In genomic region chr9:106716232-106716631, GRCm38 (mm10) we compare ENCODE assay signal across 27 mouse cellular contexts.
"Had no signal": no experiment of that assay in that cellular context is flagged by ENCODE, and none has a peak within 500 bp of the region (broad histone marks: within the 10 kb centered on the region; RNA-seq: fewer than 3 reads in every experiment).

No protein-coding gene starts in this region.

- H3K9me3 ChIP-seq: heart, embryonic 13.5 days; heart, embryonic 15.5 days; hindbrain, embryonic 13.5 days; hindbrain, embryonic 15.5 days; kidney, embryonic 15.5 days; limb, embryonic 13.5 days; limb, embryonic 15.5 days; liver, embryonic 12.5 days had no signal

- H3K4me2 ChIP-seq: heart, embryonic 11.5 days; heart, embryonic 13.5 days; heart, embryonic 15.5 days; hindbrain, embryonic 13.5 days; hindbrain, embryonic 15.5 days; kidney, embryonic 15.5 days; limb, embryonic 13.5 days; limb, embryonic 15.5 days; liver, embryonic 12.5 days had no signal

- ATAC-seq: hindbrain, postnatal 0 days; intestine, embryonic 16.5 days; liver, embryonic 12.5 days had no signal

- H3K4me1 ChIP-seq: heart, embryonic 13.5 days; heart, embryonic 15.5 days; hindbrain, embryonic 13.5 days; hindbrain, embryonic 15.5 days; kidney, embryonic 15.5 days; limb, embryonic 13.5 days; limb, embryonic 15.5 days; liver, embryonic 12.5 days had no signal

- H3K27ac ChIP-seq: heart, adult 2 months; heart, embryonic 13.5 days; heart, embryonic 15.5 days; hindbrain, embryonic 13.5 days; hindbrain, embryonic 15.5 days; hindbrain, postnatal 0 days; kidney, embryonic 15.5 days; kidney, postnatal 0 days; limb, embryonic 13.5 days; limb, embryonic 15.5 days; liver, embryonic 12.5 days; liver, embryonic 14.5 days had no signal

- H3K9ac ChIP-seq: heart, embryonic 13.5 days; heart, embryonic 15.5 days; hindbrain, embryonic 13.5 days; hindbrain, embryonic 15.5 days; kidney, embryonic 15.5 days; limb, embryonic 13.5 days; limb, embryonic 15.5 days; liver, embryonic 12.5 days; liver, embryonic 14.5 days had no signal

- H3K4me3 ChIP-seq: heart, adult 2 months; heart, embryonic 13.5 days; heart, embryonic 15.5 days; hindbrain, embryonic 13.5 days; hindbrain, embryonic 15.5 days; kidney, embryonic 15.5 days; limb, embryonic 13.5 days; limb, embryonic 15.5 days; liver, embryonic 12.5 days had no signal

- DNase-seq: gastrocnemius, postnatal 14 days; gastrocnemius, postnatal 36 days; heart, adult 11 months; heart, adult 2 months; heart, postnatal 14 days; heart, postnatal 36 days; kidney, adult 11 months; kidney, adult 2 months; kidney, adult 9 months; kidney, postnatal 14 days; kidney, postnatal 36 days; layer of hippocampus, adult 9-11 months; layer of hippocampus, postnatal 36 days; left cerebral cortex, postnatal 4 days had no signal

- H3K27me3 ChIP-seq: heart, embryonic 13.5 days; heart, embryonic 15.5 days; hindbrain, embryonic 13.5 days; hindbrain, embryonic 15.5 days; kidney, embryonic 15.5 days; limb, embryonic 13.5 days; limb, embryonic 15.5 days; liver, embryonic 12.5 days had no signal
